Mouse (Mus musculus) heart, postnatal 14 days (tissue): ENCODE measurements around the gene Ssh1. TPM values are rescaled to one million over a fixed set of nuclear protein-coding genes. Genes with fewer than 3 reads are reported as not detected.

Source experiments
- DNase-seq, 2 experiments: peaks; one replicate each; pipeline ENCODE4 v3.0.0; 2021 to 2022
- intact Hi-C: fragments of 180-260 bp; cut with DNase I; formaldehyde crosslinking; loops from one replicate; pipeline ENCODE4 v1.15.1; 2025
- total RNA-seq, 2 experiments: library from RNA; stranded (reverse); gene quantifications; 2 replicates each; pipeline ENCODE4 v1.2.3; 2021

Gene Ssh1
- total RNA-seq, 2 experiments from 2014 or later: 13.0 to 13.9 TPM

- DNase-seq: no peak
- intact Hi-C loops: no loop called here
These were observed 50.4 kb downstream of the Ssh1 start for GRCm38 (mm10) chr5:113943328-113943727.

DNA sequence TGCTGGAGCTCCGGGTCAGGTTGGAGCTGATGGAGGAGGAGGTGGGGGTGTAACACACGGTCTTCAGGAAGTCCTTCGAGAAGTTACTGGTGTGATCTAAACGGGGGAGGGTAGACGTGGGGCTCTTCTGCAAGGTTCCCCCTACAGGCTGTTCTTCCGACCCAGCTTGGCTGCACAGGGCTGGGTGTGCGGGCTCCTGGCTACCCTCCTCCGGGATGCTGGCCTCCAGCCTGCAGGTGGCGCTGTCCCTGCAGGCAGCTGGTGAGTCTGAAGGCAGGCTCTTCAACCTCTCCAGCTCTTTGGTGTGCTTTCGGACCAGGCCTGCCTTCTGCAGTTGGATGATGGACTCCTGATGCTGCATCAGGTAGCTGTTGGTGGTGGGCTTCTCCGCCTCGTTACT is 51.1 kb downstream of the Ssh1 start:
- intact Hi-C loops: no loop called here
- no peak for DNase-seq

GRCm38 (mm10) chr5:113939263-113939900 is 54.3 kb downstream of the Ssh1 start:
- no peak for DNase-seq
- intact Hi-C loops: no loop called here

GRCm38 (mm10) chr5:113937650-113938049 is 56.0 kb downstream of the Ssh1 start:
- no peak for DNase-seq
- intact Hi-C loops: no loop called here

GRCm38 (mm10) chr5:113933889-113934288 is 59.8 kb downstream of the Ssh1 start:
- no peak for DNase-seq
- intact Hi-C loops: loop anchor here (1.0 kb wide), 1 partner anchor 80 kb away; no protein-coding TSS in a partner anchor

- DNase-seq: no peak
- intact Hi-C loops: loop anchor here (1.0 kb wide), 1 partner anchor 79 kb away; no protein-coding TSS in a partner anchor
These were observed 60.2 kb downstream of the Ssh1 start for GRCm38 (mm10) chr5:113933480-113933879.

DNA sequence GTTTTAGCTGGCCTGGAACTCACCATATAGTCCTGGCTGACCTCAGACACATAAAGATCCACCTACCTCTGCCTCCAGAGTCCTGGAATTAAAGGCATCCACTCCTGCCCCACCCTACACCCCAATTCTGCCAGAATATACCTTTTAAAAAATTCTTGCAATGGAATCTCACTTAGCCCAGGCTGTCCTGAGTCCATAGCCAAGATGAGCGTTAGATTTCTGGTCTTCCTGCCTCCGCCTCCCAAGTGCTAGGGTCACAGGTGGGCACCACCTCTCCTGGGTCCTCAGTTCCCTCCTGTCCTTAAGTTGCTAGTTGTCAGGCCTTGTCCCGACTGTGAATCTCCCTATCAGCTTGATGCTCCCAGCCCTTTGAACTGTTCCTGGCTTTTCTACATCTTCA is 61.4 kb downstream of the Ssh1 start:
- DNase-seq: no peak
- intact Hi-C loops: no loop called here

GRCm38 (mm10) chr5:113930648-113931609 is 62.8 kb downstream of the Ssh1 start:
- DNase-seq: peak; percentile 73 to 78
- intact Hi-C loops: loop anchor here (2.0 kb wide), 1 partner anchor 22 kb away; the partner anchor contains the start of gene Coro1c

- peak; percentile 55 to 56 for DNase-seq
- intact Hi-C loops: loop anchor here (2.0 kb wide), 1 partner anchor 21 kb away; the partner anchor contains the start of gene Coro1c
These were observed 63.6 kb downstream of the Ssh1 start for GRCm38 (mm10) chr5:113929950-113930647.

- no peak for DNase-seq
- intact Hi-C loops: no loop called here
These were observed 64.2 kb downstream of the Ssh1 start for GRCm38 (mm10) chr5:113929526-113929925.

- intact Hi-C loops: no loop called here
- DNase-seq: no peak
These were observed 69.1 kb downstream of the Ssh1 start for GRCm38 (mm10) chr5:113924608-113925007.

DNA sequence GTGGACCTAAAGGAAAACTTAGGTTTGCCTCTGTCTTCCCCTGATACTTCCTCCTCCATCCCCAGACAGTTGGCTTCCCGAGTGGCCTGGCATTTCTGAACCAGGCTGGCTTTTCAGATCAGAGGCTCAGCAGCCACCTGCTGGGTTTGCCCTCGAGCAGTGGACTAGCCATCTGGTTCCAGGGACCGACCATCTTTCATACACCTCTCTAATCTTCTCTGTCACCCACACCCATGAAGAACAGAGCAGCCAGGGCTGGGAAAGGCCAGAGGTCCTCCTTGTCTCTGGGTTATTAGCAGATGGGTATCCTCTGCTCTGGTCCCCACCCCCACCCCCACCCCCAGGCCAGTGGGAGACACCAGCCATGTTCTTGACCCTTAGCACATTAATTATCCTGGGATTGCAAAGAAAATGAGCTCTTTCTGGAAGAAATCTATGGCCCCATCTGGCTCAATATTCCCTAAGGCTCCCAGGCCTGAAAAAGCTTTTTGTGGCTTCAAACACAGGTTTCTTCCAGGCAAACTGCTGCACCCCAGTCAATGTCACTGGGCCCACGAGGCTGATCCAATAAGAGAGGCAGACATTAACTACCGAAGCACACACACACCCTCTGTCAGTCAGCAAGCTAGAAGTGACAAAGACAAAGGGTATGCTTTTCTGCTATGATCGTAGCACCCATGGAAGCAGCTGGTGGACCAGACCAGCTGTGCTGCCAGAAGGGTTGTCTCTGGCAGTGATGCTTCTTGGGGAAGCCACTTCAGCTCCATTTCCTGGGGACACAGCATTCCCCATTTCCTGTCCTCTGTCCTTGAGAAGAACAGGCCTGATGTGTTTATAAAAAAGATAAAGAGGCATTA is 72.2 kb downstream of the Ssh1 start:
- intact Hi-C loops: no loop called here
- DNase-seq: no peak

DNA sequence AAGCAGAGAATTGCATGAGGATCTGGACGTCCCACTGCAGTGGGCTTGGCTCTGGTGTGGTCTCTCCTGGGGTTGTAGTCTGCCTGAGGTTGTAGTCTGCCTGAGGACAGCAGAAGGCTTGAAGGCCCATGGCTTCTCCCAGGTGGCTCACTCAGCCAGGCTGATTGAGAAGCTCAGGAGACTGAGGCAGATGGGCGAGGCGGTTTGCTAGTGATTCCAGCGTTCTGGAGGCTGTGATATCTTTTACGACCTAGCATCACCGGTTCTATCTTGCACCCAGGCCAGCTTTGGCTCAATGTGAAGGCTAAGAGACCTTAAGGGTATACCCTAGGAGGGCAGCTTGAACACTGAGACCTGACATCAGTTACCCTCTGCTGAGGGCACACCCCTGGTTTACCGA is 74.6 kb downstream of the Ssh1 start:
- DNase-seq: no peak
- intact Hi-C loops: no loop called here

- peak; percentile 58 to 60 for DNase-seq
- intact Hi-C loops: no loop called here
These were observed 75.0 kb downstream of the Ssh1 start for GRCm38 (mm10) chr5:113918654-113919053.

DNA sequence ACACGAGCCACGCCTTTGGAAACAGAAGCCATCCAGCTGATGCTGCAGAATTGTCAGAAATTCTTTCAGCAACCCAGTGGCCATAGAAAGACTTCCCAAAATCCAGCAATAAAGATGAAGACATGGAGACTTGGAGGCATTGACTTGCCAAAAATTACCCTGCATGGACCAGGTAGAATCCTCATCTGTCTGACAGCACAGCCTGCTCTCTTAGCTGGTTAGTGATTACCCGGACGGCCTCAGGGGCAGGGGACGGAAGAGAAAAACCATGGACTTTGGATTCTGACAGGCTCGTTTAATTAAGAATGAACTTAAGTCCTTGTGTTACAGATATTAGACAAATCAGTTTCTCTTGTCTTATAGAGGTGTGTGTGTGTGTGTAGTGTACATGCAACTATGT is 83.0 kb downstream of the Ssh1 start:
- no peak for DNase-seq
- intact Hi-C loops: no loop called here

GRCm38 (mm10) chr5:113910065-113910701 is 83.5 kb downstream of the Ssh1 start:
- intact Hi-C loops: no loop called here
- DNase-seq: no peak

GRCm38 (mm10) chr5:113908592-113909441 is 84.9 kb downstream of the Ssh1 start, which contains the start of gene Coro1c:
Coro1c (minus strand) TSS chr5:113908758.
- intact Hi-C loops: loop anchor here (2.0 to 5.0 kb wide), 3 partner anchors 22 to 54 kb away; no protein-coding TSS in a partner anchor
- peak; percentile 100 for DNase-seq
